Mouse (Mus musculus): ENCODE results near the gene Sema3b. TPM values are rescaled to one million over a fixed set of nuclear protein-coding genes. Genes with fewer than 3 reads are reported as not detected.

The Sema3b gene
- polyA plus RNA-seq, 1 experiment from 2014 or later: 2.0 TPM

- Histone ChIP-seq H3K27me3 (ENCODE audit: poor library complexity, severe bottlenecking) (no peaks in the 10 kb centered on the region), H3K27ac (no peak overlapping the region), H3K4me1 (peaks cover 46% of the 10 kb centered on the region), H3K36me3 (replicated peaks) (peaks cover 59% of the 10 kb centered on the region), H3K9me3 (no peaks in the 10 kb centered on the region), H3K4me3 (no peak overlapping the region)
- no peak for DNase-seq (ENCODE audit: extremely low spot score, low spot score)
- 97% methylated on average over 6 of the region's 6 CpGs for WGBS
Observed at GRCm38 (mm10) chr9:107590773-107591060, 18.3 kb downstream of the Sema3b start.

- WGBS: 94% methylated on average over 25 of the region's 25 CpGs
- no peak overlapping the region for H3K27ac ChIP-seq
- peaks cover 59% of the 10 kb centered on the region for H3K36me3 ChIP-seq (replicated peaks)
- no peaks in the 10 kb centered on the region for H3K9me3 ChIP-seq
- 0 out of 2 replicates have a peak overlapping the region, but pooled peaks have one; percentile 1 for H3K4me3 ChIP-seq
- no peak for DNase-seq (ENCODE audit: extremely low spot score, low spot score)
- H3K4me1 ChIP-seq: peaks cover 46% of the 10 kb centered on the region
- no peaks in the 10 kb centered on the region for H3K27me3 ChIP-seq (ENCODE audit: poor library complexity, severe bottlenecking)
Observed at GRCm38 (mm10) chr9:107590058-107590772, 18.8 kb downstream of the Sema3b start.

- DNase-seq (ENCODE audit: extremely low spot score, low spot score): no peak
- peaks cover 48% of the 10 kb centered on the region for H3K36me3 ChIP-seq (replicated peaks)
- H3K27ac ChIP-seq: peak overlapping the region; percentile 90
- no peaks in the 10 kb centered on the region for H3K27me3 ChIP-seq (ENCODE audit: poor library complexity, severe bottlenecking)
- WGBS: 7% methylated on average over 33 of the region's 33 CpGs
- H3K4me3 ChIP-seq: peak overlapping the region; percentile 82
- no peaks in the 10 kb centered on the region for H3K9me3 ChIP-seq
- H3K4me1 ChIP-seq: peaks cover 33% of the 10 kb centered on the region
Observed at GRCm38 (mm10) chr9:107587833-107588639, 21.0 kb downstream of the Sema3b start.

GRCm38 (mm10) chr9:107586974-107587832 lies 21.8 kb downstream of the Sema3b start, which contains the start of gene Ifrd2:
Gene Ifrd2 (plus strand): TSS chr9:107587642.
- peak within 1 kb of the TSS; percentile 82 for H3K4me3 ChIP-seq
- 14% methylated on average over 46 of the region's 46 CpGs for WGBS
- no peaks in the 10 kb centered on the region for H3K9me3 ChIP-seq
- H3K36me3 ChIP-seq (replicated peaks): peaks cover 45% of the 10 kb centered on the region
- DNase-seq (ENCODE audit: extremely low spot score, low spot score): peak; percentile 95
- no peaks in the 10 kb centered on the region for H3K27me3 ChIP-seq (ENCODE audit: poor library complexity, severe bottlenecking)
- H3K4me1 ChIP-seq: peaks cover 36% of the 10 kb centered on the region
- peak within 1 kb of the TSS; percentile 90 for H3K27ac ChIP-seq

- no peak for DNase-seq (ENCODE audit: extremely low spot score, low spot score)
- 92% methylated on average over 5 of the region's 5 CpGs for WGBS
- H3K4me1 ChIP-seq: peaks cover 43% of the 10 kb centered on the region
- no peaks in the 10 kb centered on the region for H3K27me3 ChIP-seq (ENCODE audit: poor library complexity, severe bottlenecking)
- no peaks in the 10 kb centered on the region for H3K9me3 ChIP-seq
- H3K36me3 ChIP-seq (replicated peaks): peaks cover 38% of the 10 kb centered on the region
- H3K4me3 ChIP-seq: peak overlapping the region; percentile 82; the same call in 1 of the 2 replicates
- peak overlapping the region; percentile 36 for H3K27ac ChIP-seq
Observed at GRCm38 (mm10) chr9:107586504-107586903, 22.5 kb downstream of the Sema3b start.

- 94% methylated on average over 14 of the region's 14 CpGs for WGBS
- Histone ChIP-seq H3K9me3 (no peaks in the 10 kb centered on the region), H3K27me3 (ENCODE audit: poor library complexity, severe bottlenecking) (no peaks in the 10 kb centered on the region), H3K4me3 (peak overlapping the region; percentile 0; the same call in 1 of the 2 replicates), H3K27ac (no peak overlapping the region), H3K4me1 (peaks cover 55% of the 10 kb centered on the region), H3K36me3 (replicated peaks) (peaks cover 19% of the 10 kb centered on the region)
- DNase-seq (ENCODE audit: extremely low spot score, low spot score): no peak
Observed at GRCm38 (mm10) chr9:107583174-107583573, 25.9 kb downstream of the Sema3b start.

GRCm38 (mm10) chr9:107582509-107583062 lies 26.4 kb downstream of the Sema3b start:
- Histone ChIP-seq H3K36me3 (replicated peaks) (peaks cover 19% of the 10 kb centered on the region), H3K4me1 (peaks cover 56% of the 10 kb centered on the region), H3K27ac (0 out of 2 replicates have a peak overlapping the region, but pooled peaks have one; percentile 92), H3K4me3 (peak overlapping the region; percentile 0; the same call in 1 of the 2 replicates), H3K9me3 (no peaks in the 10 kb centered on the region), H3K27me3 (ENCODE audit: poor library complexity, severe bottlenecking) (no peaks in the 10 kb centered on the region)
- 90% methylated on average over 7 of the region's 7 CpGs for WGBS
- DNase-seq (ENCODE audit: extremely low spot score, low spot score): no peak

- Histone ChIP-seq H3K27ac (peak overlapping the region; percentile 92), H3K36me3 (replicated peaks) (peaks cover 19% of the 10 kb centered on the region), H3K4me1 (peaks cover 59% of the 10 kb centered on the region), H3K9me3 (no peaks in the 10 kb centered on the region), H3K4me3 (peak overlapping the region; percentile 69), H3K27me3 (ENCODE audit: poor library complexity, severe bottlenecking) (no peaks in the 10 kb centered on the region)
- 80% methylated on average over 4 of the region's 4 CpGs for WGBS
- DNase-seq (ENCODE audit: extremely low spot score, low spot score): no peak
Observed at GRCm38 (mm10) chr9:107581584-107581983, 27.4 kb downstream of the Sema3b start.

- peaks cover 19% of the 10 kb centered on the region for H3K36me3 ChIP-seq (replicated peaks)
- H3K27ac ChIP-seq: peak within 1 kb of the TSS; percentile 92
- under 1% methylated on average over 32 of the region's 32 CpGs for WGBS
- peaks cover 66% of the 10 kb centered on the region for H3K4me1 ChIP-seq
- peak within 1 kb of the TSS; percentile 69 for H3K4me3 ChIP-seq
- H3K27me3 ChIP-seq (ENCODE audit: poor library complexity, severe bottlenecking): no peaks in the 10 kb centered on the region
- peak; percentile 82 for DNase-seq (ENCODE audit: extremely low spot score, low spot score)
- H3K9me3 ChIP-seq: no peaks in the 10 kb centered on the region
Observed at GRCm38 (mm10) chr9:107580501-107581317, 28.3 kb downstream of the Sema3b start, which contains the start of gene Hyal3. Gene Hyal3 (plus strand): TSS chr9:107580818.

GRCm38 (mm10) chr9:107579023-107579900 lies 29.8 kb downstream of the Sema3b start:
- Histone ChIP-seq H3K27ac (peak overlapping the region; percentile 92), H3K27me3 (ENCODE audit: poor library complexity, severe bottlenecking) (no peaks in the 10 kb centered on the region), H3K9me3 (no peaks in the 10 kb centered on the region), H3K4me3 (peak overlapping the region; percentile 4; the same call in 1 of the 2 replicates), H3K36me3 (replicated peaks) (peaks cover 32% of the 10 kb centered on the region), H3K4me1 (peaks cover 69% of the 10 kb centered on the region)
- DNase-seq (ENCODE audit: extremely low spot score, low spot score): no peak
- 96% methylated on average over 14 of the region's 14 CpGs for WGBS

- WGBS: 88% methylated on average over 3 of the region's 3 CpGs
- H3K27ac ChIP-seq: peak within 1 kb of the TSS; percentile 92
Observed at GRCm38 (mm10) chr9:107578587-107578986, 30.4 kb downstream of the Sema3b start, which contains the start of gene Naa80. Gene Naa80 (plus strand): TSS chr9:107578887.

More at GRCm38 (mm10) chr9:107578587-107578986, 30.4 kb downstream of the Sema3b start, which contains the start of gene Naa80:
- DNase-seq (ENCODE audit: extremely low spot score, low spot score): no peak
- Histone ChIP-seq H3K4me1 (peaks cover 69% of the 10 kb centered on the region), H3K9me3 (peaks cover 2% of the 10 kb centered on the region; the same call in 1 of the 2 replicates), H3K36me3 (replicated peaks) (peaks cover 36% of the 10 kb centered on the region), H3K4me3 (peak within 1 kb of the TSS; percentile 4; the same call in 1 of the 2 replicates), H3K27me3 (ENCODE audit: poor library complexity, severe bottlenecking) (no peaks in the 10 kb centered on the region)

Data from forebrain, embryonic 10.5 days (tissue).